Mouse (Mus musculus) heart, postnatal 0 days (tissue): ENCODE measurements around the gene Slc36a3.

ENCODE experiments used
- CTCF ChIP-seq: IDR thresholded peaks from 2 replicates; pipeline ENCODE4 v1.5.1; 2016; ENCODE audit warnings: antibody characterized with exemption, control low read depth, low read depth
- EP300 ChIP-seq: IDR thresholded peaks from 2 replicates; pipeline ENCODE4 v1.6.1; 2016; ENCODE audit warnings: antibody characterized with exemption, low read depth

GRCm38 (mm10) chr11:55079180-55079579, 72.3 kb downstream of the Slc36a3 start:
- TF ChIP-seq EP300 (no peak), CTCF (no peak)
